Mouse (Mus musculus): ENCODE data around the gene 1700034J05Rik. TPM values are rescaled to one million over a fixed set of nuclear protein-coding genes. Genes with fewer than 3 reads are reported as not detected.
A peak's percentile ranks its signal among the peaks of the same experiment; 100 is the strongest.

The 1700034J05Rik gene
- polyA plus RNA-seq, 1 experiment from 2014 or later = not detected

- WGBS = 64% methylated on average over 2 of the region's 2 CpGs
- no peaks in the 10 kb centered on the region for H3K9me3 ChIP-seq (ENCODE audit: control insufficient read depth, low read length)
- no peaks in the 10 kb centered on the region for H3K27me3 ChIP-seq (ENCODE audit: control insufficient read depth, insufficient read depth, low read length)
- H3K4me1 ChIP-seq (replicated peaks; ENCODE audit: control insufficient read depth, insufficient read depth) = peaks cover 8% of the 10 kb centered on the region
- ATAC-seq (ENCODE audit: low FRiP score, low TSS enrichment) (no peak), DNase-seq (ENCODE audit: low spot score) (no peak)
- H3K4me3 ChIP-seq (ENCODE audit: low read depth, low read length) = no peak overlapping the region
- H3K27ac ChIP-seq (replicated peaks) = no peak overlapping the region
- no peak overlapping the region for H3K9ac ChIP-seq (ENCODE audit: low read length)
- no peaks in the 10 kb centered on the region for H3K36me3 ChIP-seq (ENCODE audit: control insufficient read depth, insufficient read depth, low read length)
- TF ChIP-seq EP300 (optimal IDR thresholded peaks at IDR 0.05) (no peak), CTCF (IDR thresholded peaks at IDR 0.05; ENCODE audit: low read depth) (no peak)
- no peak overlapping the region for H3K4me2 ChIP-seq (replicated peaks; ENCODE audit: low read depth)
Measured at GRCm38 (mm10) chr6:146908801-146909200, 45.4 kb downstream of the 1700034J05Rik start.

GRCm38 (mm10) chr6:146907795-146908190 lies 46.4 kb downstream of the 1700034J05Rik start:
- H3K4me2 ChIP-seq (replicated peaks; ENCODE audit: low read depth) = no peak overlapping the region
- peaks cover 3% of the 10 kb centered on the region; the same call in 1 of the 2 replicates for H3K4me1 ChIP-seq (replicated peaks; ENCODE audit: control insufficient read depth, insufficient read depth)
- H3K9me3 ChIP-seq (ENCODE audit: control insufficient read depth, low read length) = no peaks in the 10 kb centered on the region
- no peak overlapping the region for H3K4me3 ChIP-seq (ENCODE audit: low read depth, low read length)
- no peaks in the 10 kb centered on the region for H3K36me3 ChIP-seq (ENCODE audit: control insufficient read depth, insufficient read depth, low read length)
- no peak overlapping the region for H3K9ac ChIP-seq (ENCODE audit: low read length)
- ATAC-seq (ENCODE audit: low FRiP score, low TSS enrichment) (no peak), DNase-seq (ENCODE audit: low spot score) (no peak)
- TF ChIP-seq EP300 (optimal IDR thresholded peaks at IDR 0.05) = no peak
- no peak for TF ChIP-seq CTCF (IDR thresholded peaks at IDR 0.05; ENCODE audit: low read depth)
- no peak overlapping the region for H3K27ac ChIP-seq (replicated peaks)
- H3K27me3 ChIP-seq (ENCODE audit: control insufficient read depth, insufficient read depth, low read length) = no peaks in the 10 kb centered on the region
- WGBS = 92% methylated on average over 1 of the region's 1 CpGs

DNA sequence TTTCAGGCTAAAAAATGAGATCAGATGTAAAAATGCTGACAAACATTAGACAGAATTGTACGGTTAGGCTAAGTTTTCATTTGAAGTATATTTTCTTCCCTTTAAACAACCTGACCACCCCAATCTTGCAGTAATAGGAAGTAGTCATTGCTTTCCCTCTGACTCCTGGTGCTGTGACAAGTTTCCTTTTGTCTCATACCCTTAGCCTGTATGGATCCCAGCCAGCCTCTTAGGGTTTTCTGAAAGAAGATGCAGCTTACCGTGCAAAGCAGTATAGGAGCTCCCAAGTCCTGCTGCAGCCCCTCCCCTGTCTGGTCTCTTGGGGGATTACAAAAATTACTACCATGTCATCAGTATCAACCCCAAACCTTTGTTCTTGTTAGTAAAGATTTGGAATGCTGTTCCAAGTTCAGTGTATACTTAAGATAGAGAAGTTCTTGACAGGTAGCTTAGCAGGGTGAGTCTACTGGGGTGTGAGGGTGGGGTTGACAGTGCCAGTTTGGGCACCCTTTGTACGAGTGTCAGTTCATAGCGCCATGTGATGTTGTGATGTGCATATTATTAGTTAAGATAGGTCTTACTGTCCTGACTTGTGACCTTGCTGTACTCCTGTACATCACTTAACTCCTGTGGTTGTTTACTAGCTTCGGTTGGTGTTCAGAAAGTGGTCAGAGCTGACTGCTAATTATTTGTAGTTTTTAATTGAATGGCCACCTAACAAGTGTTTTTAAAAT lies 47.0 kb downstream of the 1700034J05Rik start:
- no peaks in the 10 kb centered on the region for H3K9me3 ChIP-seq (ENCODE audit: control insufficient read depth, low read length)
- WGBS = 61% methylated on average over 5 of the region's 5 CpGs
- no peak overlapping the region for H3K9ac ChIP-seq (ENCODE audit: low read length)
- H3K27ac ChIP-seq (replicated peaks) = peak overlapping the region; percentile 49
- no peaks in the 10 kb centered on the region for H3K27me3 ChIP-seq (ENCODE audit: control insufficient read depth, insufficient read depth, low read length)
- H3K4me3 ChIP-seq (ENCODE audit: low read depth, low read length) = no peak overlapping the region
- no peak for ATAC-seq (ENCODE audit: low FRiP score, low TSS enrichment)
- H3K4me1 ChIP-seq (replicated peaks; ENCODE audit: control insufficient read depth, insufficient read depth) = 0 out of 2 replicates have a peak, but pooled peaks cover 2% of the 10 kb centered on the region
- DNase-seq (ENCODE audit: low spot score) = no peak
- TF ChIP-seq CTCF (IDR thresholded peaks at IDR 0.05; ENCODE audit: low read depth) (no peak), EP300 (optimal IDR thresholded peaks at IDR 0.05) (no peak)
- no peak overlapping the region for H3K4me2 ChIP-seq (replicated peaks; ENCODE audit: low read depth)
- no peaks in the 10 kb centered on the region for H3K36me3 ChIP-seq (ENCODE audit: control insufficient read depth, insufficient read depth, low read length)

DNA sequence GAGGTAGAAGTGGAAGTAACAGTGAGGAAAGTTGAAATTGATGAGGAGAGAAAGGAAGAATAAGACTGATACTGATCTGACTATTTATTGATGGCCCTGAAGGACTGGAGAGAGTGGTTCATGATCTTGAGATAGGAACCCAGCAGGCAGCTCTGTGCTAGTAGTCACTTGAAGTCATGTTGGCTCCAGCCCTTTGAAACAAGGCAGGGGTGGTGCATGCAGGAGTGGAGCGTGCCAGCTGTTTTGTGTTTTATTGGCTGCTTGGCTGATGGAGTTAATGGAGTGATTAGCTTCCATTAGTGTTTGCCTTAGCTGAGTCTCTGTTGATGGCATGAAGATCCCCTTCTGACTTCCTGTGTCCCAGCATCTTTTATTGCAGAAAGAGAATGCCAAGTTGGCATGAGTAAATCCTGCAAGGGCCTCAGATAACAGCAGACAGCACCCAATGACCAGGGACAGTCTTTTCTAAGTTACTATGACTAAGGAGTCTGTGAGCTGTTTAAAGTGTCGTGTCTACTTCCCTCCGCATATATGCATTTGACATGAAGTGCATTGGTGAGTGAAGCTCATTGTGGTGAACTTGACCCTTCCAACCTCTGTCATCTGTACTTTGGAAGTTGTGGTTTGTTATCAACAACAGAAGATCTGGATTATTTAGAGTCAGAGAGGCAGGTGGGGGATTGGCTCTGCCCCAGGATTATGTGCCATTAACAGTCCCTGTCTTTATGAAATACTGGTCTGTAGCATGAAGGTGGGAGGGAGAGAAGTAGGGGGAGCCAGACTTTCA lies 48.0 kb downstream of the 1700034J05Rik start:
- H3K9ac ChIP-seq (ENCODE audit: low read length) = no peak overlapping the region
- TF ChIP-seq EP300 (optimal IDR thresholded peaks at IDR 0.05) = no peak
- no peak for TF ChIP-seq CTCF (IDR thresholded peaks at IDR 0.05; ENCODE audit: low read depth)
- H3K27me3 ChIP-seq (ENCODE audit: control insufficient read depth, insufficient read depth, low read length) = no peaks in the 10 kb centered on the region
- 67% methylated on average over 3 of the region's 3 CpGs for WGBS
- H3K4me1 ChIP-seq (replicated peaks; ENCODE audit: control insufficient read depth, insufficient read depth) = 0 out of 2 replicates have a peak, but pooled peaks cover 2% of the 10 kb centered on the region
- no peak overlapping the region for H3K4me2 ChIP-seq (replicated peaks; ENCODE audit: low read depth)
- H3K36me3 ChIP-seq (ENCODE audit: control insufficient read depth, insufficient read depth, low read length) = no peaks in the 10 kb centered on the region
- no peak for DNase-seq (ENCODE audit: low spot score)
- no peaks in the 10 kb centered on the region for H3K9me3 ChIP-seq (ENCODE audit: control insufficient read depth, low read length)
- no peak overlapping the region for H3K27ac ChIP-seq (replicated peaks)
- ATAC-seq (ENCODE audit: low FRiP score, low TSS enrichment) = no peak
- no peak overlapping the region for H3K4me3 ChIP-seq (ENCODE audit: low read depth, low read length)

- Histone ChIP-seq H3K27ac (replicated peaks) (no peak overlapping the region), H3K4me1 (replicated peaks; ENCODE audit: control insufficient read depth, insufficient read depth) (0 out of 2 replicates have a peak, but pooled peaks cover 2% of the 10 kb centered on the region), H3K36me3 (ENCODE audit: control insufficient read depth, insufficient read depth, low read length) (no peaks in the 10 kb centered on the region), H3K4me3 (ENCODE audit: low read depth, low read length) (no peak overlapping the region), H3K4me2 (replicated peaks; ENCODE audit: low read depth) (no peak overlapping the region), H3K27me3 (ENCODE audit: control insufficient read depth, insufficient read depth, low read length) (no peaks in the 10 kb centered on the region), H3K9me3 (ENCODE audit: control insufficient read depth, low read length) (no peaks in the 10 kb centered on the region), H3K9ac (ENCODE audit: low read length) (no peak overlapping the region)
- no peak for DNase-seq (ENCODE audit: low spot score)
- TF ChIP-seq EP300 (optimal IDR thresholded peaks at IDR 0.05) (no peak), CTCF (IDR thresholded peaks at IDR 0.05; ENCODE audit: low read depth) (no peak)
- 70% methylated on average over 3 of the region's 3 CpGs for WGBS
- no peak for ATAC-seq (ENCODE audit: low FRiP score, low TSS enrichment)
Measured at GRCm38 (mm10) chr6:146904707-146905106, 49.5 kb downstream of the 1700034J05Rik start.

- Histone ChIP-seq H3K4me3 (ENCODE audit: low read depth, low read length) (no peak overlapping the region), H3K36me3 (ENCODE audit: control insufficient read depth, insufficient read depth, low read length) (no peaks in the 10 kb centered on the region), H3K9me3 (ENCODE audit: control insufficient read depth, low read length) (no peaks in the 10 kb centered on the region), H3K4me2 (replicated peaks; ENCODE audit: low read depth) (no peak overlapping the region), H3K27ac (replicated peaks) (no peak overlapping the region), H3K4me1 (replicated peaks; ENCODE audit: control insufficient read depth, insufficient read depth) (0 out of 2 replicates have a peak, but pooled peaks cover 2% of the 10 kb centered on the region), H3K27me3 (ENCODE audit: control insufficient read depth, insufficient read depth, low read length) (no peaks in the 10 kb centered on the region), H3K9ac (ENCODE audit: low read length) (no peak overlapping the region)
- WGBS = 71% methylated on average over 2 of the region's 2 CpGs
- TF ChIP-seq EP300 (optimal IDR thresholded peaks at IDR 0.05) (no peak), CTCF (IDR thresholded peaks at IDR 0.05; ENCODE audit: low read depth) (no peak)
- ATAC-seq (ENCODE audit: low FRiP score, low TSS enrichment) = no peak
- no peak for DNase-seq (ENCODE audit: low spot score)
Measured at GRCm38 (mm10) chr6:146903632-146904031, 50.6 kb downstream of the 1700034J05Rik start.
